Mouse (Mus musculus) urinary bladder, adult 18-20 months (tissue): ENCODE measurements around the gene Tex38.

Experiments
- DNase-seq, 2 experiments: peaks; one replicate each; pipeline ENCODE4 v3.0.0; 2022; ENCODE audit warnings: low spot score in 2 of 2, mixed read lengths in 2 of 2

Gene Tex38

GRCm38 (mm10) chr4:115780918-115781317, at the start of gene Tex38:
TSS of gene Tex38 (minus strand) at chr4:115781018.
- no peak for DNase-seq

DNA sequence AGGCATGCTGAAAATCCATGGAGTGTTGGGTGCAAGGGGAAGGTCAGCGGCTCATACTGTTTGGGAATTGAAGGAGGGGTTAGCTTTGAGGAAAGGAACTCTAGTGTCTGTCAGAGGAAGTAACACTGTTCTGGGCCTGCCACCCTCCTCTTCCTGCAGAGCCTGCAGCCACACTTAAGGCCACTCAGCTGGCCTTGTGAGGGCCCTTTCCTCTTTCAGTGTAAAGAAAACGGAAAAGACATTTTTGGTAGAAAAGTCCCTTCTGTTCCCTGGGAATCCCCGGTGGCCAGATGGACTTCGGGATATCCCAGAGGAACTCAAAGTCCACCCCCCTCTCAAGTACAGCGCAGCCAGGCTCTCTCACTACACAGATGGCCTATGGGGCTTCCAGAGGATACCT, 49.7 kb upstream of the Tex38 start:
- DNase-seq = no peak

GRCm38 (mm10) chr4:115828572-115828902, 47.7 kb upstream of the Tex38 start:
- DNase-seq = no peak

DNA sequence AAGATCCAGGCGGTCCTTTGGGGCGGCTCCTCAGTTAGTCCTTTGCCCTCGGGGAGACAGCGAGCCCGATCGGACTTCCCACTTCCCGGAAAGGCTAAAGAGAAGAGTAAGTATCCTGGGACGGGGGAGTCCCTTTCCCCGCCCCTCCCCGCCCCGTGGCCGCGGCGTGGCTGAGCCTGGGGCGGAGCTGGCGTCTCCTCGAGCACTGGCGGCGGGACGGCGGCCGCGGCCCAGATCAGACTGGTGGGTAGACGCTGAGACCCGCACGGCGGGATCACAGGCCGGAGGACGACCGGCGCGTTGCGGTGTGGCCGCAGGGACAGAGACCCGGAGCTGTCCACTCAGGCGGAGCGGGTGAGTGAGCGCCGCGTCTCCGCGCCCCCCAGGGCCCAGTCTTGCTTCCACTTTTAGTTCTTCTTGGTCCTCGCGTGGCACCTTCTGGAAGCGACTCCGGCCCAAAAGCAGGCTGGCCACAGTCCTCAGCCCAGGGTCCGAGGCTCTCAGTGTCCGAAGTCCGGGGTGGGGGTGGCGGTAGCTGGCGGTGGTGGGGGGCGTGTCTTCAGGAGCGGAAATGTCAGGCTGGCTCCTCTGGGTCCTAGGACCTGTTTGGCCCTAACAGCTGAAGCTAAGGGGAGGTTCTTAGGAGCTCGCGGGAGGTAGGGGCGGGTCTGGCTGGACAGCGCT, 47.2 kb upstream of the Tex38 start, which contains the start of gene Mob3c:
Gene Mob3c (plus strand): TSS at position 205 of the 684 bp plus-strand sequence.
- DNase-seq = peak; percentile 77 to 79

DNA sequence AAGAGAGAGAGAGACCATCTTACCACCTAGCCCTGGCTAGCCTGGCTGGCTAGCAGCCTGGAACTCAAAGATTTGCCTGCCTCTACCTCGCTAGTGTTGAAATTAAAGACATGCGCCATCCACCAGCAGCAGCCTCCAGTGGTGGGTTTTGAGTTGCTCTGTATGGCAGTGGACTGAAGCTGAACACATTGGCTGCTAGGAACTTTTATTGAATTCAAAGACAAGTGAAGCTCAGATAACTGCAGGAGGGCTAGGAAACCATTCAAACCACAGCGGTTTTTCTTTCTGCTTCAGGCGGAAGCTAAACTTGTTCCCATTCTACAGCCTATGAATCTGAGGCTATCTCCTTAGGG, 46.7 kb upstream of the Tex38 start:
- no peak for DNase-seq

DNA sequence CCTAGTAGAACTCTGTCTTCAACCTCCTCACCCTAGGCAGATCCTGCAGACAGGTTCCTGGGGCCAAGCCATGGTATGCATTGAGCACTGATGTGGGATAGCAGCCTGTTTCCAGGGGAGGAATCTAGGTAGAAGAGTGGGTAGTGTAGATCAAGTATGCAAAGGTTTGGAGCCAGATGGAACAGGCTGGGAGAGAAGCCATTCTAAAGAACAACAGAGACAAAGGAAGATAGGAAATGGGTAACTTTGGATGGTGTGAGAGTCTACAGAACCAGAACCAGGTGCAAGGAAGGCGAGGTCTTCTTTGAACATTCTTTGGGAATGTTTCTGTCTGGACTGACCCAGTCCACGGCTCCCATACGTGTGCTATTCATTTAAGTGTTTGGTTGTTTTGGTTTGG, 46.2 kb upstream of the Tex38 start:
- DNase-seq = no peak

DNA sequence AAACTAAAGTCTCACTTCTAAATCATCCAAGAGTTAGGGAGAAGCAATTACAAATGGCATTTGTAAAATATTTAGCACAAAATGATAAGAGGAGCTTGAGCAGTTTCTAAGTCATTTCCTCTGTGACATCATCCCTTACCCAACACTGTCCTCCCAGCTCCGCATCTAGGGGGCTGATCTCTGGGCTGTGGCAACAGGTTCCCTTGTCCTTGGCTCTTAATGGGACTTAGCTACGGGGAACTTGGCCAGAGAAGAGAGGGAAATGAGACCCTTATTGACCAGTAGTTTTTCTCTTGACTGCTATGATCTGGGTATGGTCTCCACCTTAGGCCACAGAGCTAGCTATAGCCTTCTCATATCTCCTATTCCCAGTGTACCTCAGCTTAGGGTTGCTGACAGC, 44.5 kb upstream of the Tex38 start:
- DNase-seq = no peak

- no peak for DNase-seq
Measured at GRCm38 (mm10) chr4:115824178-115824577, 43.4 kb upstream of the Tex38 start.

DNA sequence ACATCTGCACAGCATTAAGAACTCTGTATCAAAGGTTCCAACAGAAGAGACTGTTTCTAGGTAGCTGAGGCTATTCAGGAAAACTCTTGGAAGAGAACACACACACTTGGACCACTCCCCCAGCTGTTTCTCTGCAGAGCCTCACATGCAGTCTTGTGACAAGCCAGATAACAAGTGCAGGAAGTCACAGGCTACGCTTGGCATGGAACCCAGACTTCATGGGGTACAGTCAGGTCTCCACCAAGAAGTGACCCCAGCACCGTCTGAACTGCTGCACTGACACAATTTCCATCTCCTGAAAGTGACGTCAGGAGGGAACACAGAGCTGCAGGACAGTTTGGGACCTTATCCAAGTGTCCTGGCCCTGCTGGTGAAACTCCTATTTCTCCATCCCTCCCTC, 41.1 kb upstream of the Tex38 start:
- no peak for DNase-seq

GRCm38 (mm10) chr4:115821431-115821830, 40.6 kb upstream of the Tex38 start:
- no peak for DNase-seq

DNA sequence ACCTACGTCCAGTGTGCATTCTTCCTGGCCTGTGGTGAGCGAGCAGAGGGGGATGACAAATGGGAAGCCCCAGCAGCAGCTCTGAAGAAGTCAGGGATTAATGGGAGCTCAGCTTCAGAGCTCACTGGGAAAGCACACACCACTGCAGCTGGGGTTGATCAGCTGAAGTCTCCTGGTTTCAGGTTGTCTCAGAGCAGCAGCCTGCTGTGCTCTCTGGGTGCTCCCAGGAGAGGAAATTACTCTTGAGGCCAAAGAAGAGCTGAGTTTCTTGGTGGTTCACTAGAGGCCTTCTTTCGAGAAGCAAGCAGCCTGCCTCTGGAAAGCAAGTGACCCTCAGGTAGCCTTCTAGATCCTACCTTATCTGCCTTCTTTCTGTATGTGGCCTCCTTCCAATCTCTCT, 40.1 kb upstream of the Tex38 start:
- DNase-seq = no peak

GRCm38 (mm10) chr4:115820199-115820598, 39.4 kb upstream of the Tex38 start:
- DNase-seq = no peak

DNA sequence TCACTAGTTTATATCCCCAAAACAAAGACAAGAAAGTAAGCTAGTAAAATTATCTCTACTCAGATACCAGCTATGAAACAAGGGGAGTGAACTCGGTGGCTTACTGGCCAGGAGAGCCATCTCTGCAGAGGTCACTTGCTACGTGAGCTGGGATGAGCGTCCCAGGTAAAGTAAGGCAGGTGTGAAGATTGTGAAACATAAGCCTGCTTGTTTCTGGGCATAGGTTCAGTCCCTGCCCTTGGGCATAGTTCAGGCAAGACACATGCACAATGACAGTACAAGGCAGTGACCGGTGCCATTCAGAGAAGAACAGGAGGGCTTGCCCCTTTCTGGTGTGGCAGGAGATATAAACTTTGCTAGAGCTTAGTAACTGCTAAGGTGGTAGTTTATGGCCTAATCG, 34.8 kb upstream of the Tex38 start:
- DNase-seq = no peak

- DNase-seq = no peak
Measured at GRCm38 (mm10) chr4:115812326-115812725, 31.5 kb upstream of the Tex38 start.

DNA sequence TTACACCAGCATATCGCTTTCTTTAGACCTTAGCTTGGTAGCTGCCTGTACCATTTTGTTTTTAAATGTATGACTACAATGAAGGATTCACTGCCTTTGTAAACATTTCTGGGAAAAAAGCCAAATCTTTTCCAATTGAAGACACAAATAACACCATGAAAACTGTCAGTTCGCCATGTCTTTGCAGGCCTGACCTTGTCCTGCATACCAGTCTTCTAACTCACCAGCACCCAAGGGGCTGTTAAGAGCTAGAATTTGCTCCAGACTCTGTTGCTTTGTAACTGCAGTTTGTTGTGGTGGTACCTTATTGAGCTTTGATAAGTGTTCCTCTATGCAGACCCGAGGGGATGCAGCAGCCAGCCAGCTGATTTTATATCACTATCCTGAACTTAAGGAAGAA, 19.2 kb upstream of the Tex38 start:
- DNase-seq = no peak

GRCm38 (mm10) chr4:115795360-115795759, 14.5 kb upstream of the Tex38 start:
- DNase-seq = no peak

- no peak for DNase-seq
Measured at GRCm38 (mm10) chr4:115790864-115791263, 10.0 kb upstream of the Tex38 start.

GRCm38 (mm10) chr4:115785511-115786034, 4.8 kb upstream of the Tex38 start:
- no peak for DNase-seq

GRCm38 (mm10) chr4:115784769-115785510, 4.1 kb upstream of the Tex38 start, which contains the start of gene Atpaf1:
TSS of gene Atpaf1 (plus strand) at chr4:115784812.
- peak; percentile 38 to 78 for DNase-seq

DNA sequence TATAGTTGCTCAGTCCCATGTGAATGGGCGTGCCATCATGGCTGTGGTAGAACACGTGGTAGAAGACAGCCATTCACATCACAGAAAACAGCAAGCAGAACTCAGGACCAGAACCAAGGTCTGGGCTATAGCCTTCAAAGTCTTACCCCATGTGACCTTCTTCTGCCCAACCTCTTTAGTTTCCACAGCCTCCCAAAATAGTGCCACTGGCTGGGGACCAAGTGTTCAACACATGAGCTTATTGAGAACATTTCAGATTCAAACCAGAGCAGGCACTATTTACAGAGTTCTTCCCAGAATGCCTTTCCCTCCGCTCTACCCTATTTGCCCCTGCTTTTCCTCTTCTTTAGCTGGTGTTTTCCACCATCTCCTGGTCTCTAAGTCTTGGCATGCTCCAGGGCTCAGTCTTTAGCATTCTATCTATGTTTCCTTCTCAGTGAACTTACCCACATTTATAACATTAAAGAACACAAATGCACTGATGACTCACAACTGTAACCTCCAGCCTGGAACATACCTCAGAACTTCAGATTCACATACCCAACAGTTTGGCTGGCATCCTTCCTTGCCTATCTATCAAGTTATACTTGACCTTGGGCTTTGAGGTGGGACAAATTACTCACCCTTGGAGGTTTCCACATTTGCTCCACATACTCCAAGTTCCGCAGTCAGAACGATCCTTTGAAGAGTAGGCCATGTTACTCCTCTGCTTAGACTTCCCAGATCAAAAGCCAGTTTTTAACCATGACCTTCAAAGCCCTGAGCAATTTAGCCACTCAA, 1.4 kb upstream of the Tex38 start:
- DNase-seq = no peak

DNA sequence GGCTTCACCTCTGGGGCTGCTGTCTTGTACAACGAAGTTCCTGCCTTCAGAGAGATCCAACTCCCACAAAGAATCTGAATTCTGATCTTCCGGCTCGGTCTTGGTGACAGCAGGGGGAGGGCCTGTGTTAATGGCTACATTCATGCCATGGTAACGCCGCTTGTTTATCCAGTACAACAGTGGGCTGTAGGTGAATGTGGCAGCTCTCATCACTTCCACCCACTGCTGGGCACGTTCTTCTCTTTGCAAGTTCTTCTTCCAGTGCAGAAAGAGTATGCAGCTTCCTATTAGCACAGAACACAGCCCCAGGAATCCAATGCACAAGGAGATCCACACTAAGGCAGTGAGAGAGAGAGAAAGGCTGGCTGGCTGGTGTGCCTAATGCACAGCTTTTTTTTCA, 549 bp downstream of the Tex38 start:
- DNase-seq = no peak

GRCm38 (mm10) chr4:115777627-115778026, 3.2 kb downstream of the Tex38 start:
- DNase-seq = no peak
